Mouse (Mus musculus): ENCODE results near the gene Gm9639.

DNA sequence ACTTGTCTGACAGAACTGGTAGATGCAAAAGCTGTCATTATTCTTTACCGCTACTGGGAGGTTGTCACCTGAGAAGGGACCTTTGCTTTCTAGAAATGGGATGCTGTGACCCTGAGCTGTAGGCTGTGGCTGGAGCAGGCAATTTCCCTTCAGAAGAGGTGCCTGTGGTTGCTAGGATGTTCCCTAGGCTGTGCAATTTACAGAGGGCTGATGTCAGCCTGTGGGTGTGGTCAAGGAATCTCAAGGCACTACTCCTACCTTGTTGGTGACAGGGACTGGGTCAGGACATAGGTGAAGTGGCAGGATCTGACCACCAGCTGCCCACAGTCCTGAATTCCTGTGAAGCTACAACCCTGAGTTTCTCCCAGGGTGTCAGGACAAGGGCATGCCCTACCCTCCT lies 25.1 kb downstream of the Gm9639 start:
- TF ChIP-seq CTCF (IDR thresholded peaks at IDR 0.05; ENCODE audit: control insufficient read depth, insufficient read depth, insufficient replicate concordance, low read depth, low read length) (no peak), POLR2A (IDR thresholded peaks at IDR 0.05; ENCODE audit: control insufficient read depth, low read depth, low read length) (no peak)

Data from testis, adult 2 months (tissue).